Mouse (Mus musculus): ENCODE results near the gene Hist1h2af.

Gene Hist1h2af

GRCm38 (mm10) chr13:23576906-23577639 lies 43.4 kb downstream of the Hist1h2af start:
- peak; percentile 57 for DNase-seq (ENCODE audit: low spot score)

GRCm38 (mm10) chr13:23577835-23578234 lies 44.1 kb downstream of the Hist1h2af start:
- DNase-seq (ENCODE audit: low spot score) = peak; percentile 36

- DNase-seq (ENCODE audit: low spot score) = peak; percentile 100
Measured at GRCm38 (mm10) chr13:23581408-23582218, 47.9 kb downstream of the Hist1h2af start, which contains the start of gene Hist1h4d. TSS of gene Hist1h4d (plus strand) at chr13:23581598.

GRCm38 (mm10) chr13:23582219-23583056 lies 48.7 kb downstream of the Hist1h2af start:
- peak; percentile 80 for DNase-seq (ENCODE audit: low spot score)

- peak; percentile 44 for DNase-seq (ENCODE audit: low spot score)
Measured at GRCm38 (mm10) chr13:23583387-23584068, 49.8 kb downstream of the Hist1h2af start.

Data from embryo, embryonic 10.5 days (tissue).